Mouse (Mus musculus) frontal cortex, postnatal 14 days (tissue): ENCODE data around the gene Tfap2e.

Experiments
- DNase-seq, 2 experiments: peaks; one replicate each; pipeline ENCODE4 v3.0.0; 2022; ENCODE audit warnings: low spot score in 2 of 2

The Tfap2e gene

GRCm38 (mm10) chr4:126706630-126707438 is 29.2 kb downstream of the Tfap2e start:
- no peak for DNase-seq

- DNase-seq: no peak
Measured at GRCm38 (mm10) chr4:126696908-126697307, 39.1 kb downstream of the Tfap2e start.

- DNase-seq: no peak
Measured at GRCm38 (mm10) chr4:126693021-126693420, 43.0 kb downstream of the Tfap2e start.

GRCm38 (mm10) chr4:126689457-126689856 is 46.6 kb downstream of the Tfap2e start:
- no peak for DNase-seq

GRCm38 (mm10) chr4:126683084-126683483 is 53.0 kb downstream of the Tfap2e start:
- DNase-seq: no peak

- no peak for DNase-seq
Measured at GRCm38 (mm10) chr4:126682298-126682697, 53.7 kb downstream of the Tfap2e start.

- peak; percentile 93 to 99 for DNase-seq
Measured at GRCm38 (mm10) chr4:126677054-126678003, 58.7 kb downstream of the Tfap2e start, which contains the start of gene Psmb2. Gene Psmb2, plus strand, starts transcription at chr4:126677630.

- no peak for DNase-seq
Measured at GRCm38 (mm10) chr4:126667075-126667474, 69.0 kb downstream of the Tfap2e start.
